Mouse (Mus musculus) bone marrow, adult 2 months (tissue): Measurements from ENCODE around the gene Dhcr24.

ENCODE experiments used
- CTCF ChIP-seq: fragments of 200-500 bp; IDR thresholded peaks from 2 replicates; pipeline ENCODE4 v1.5.1; 2011; ENCODE audit warnings: low read length, control low read depth; ENCODE audit not compliant: control insufficient read depth, insufficient read depth
- POLR2A ChIP-seq: fragments of 200-500 bp; IDR thresholded peaks from 2 replicates; pipeline ENCODE4 v1.6.1; 2011; ENCODE audit warnings: low read depth, mild to moderate bottlenecking, control low read depth, low read length, borderline replicate concordance; ENCODE audit not compliant: control insufficient read depth

- TF ChIP-seq CTCF, result no peak
- TF ChIP-seq POLR2A, result no peak
Observed at GRCm38 (mm10) chr4:106534256-106534655, 26.6 kb upstream of the Dhcr24 start.
